Mouse (Mus musculus): ENCODE data around the gene Ric8b.

Ric8b gene

GRCm38 (mm10) chr10:84909021-84909801 lies 8.2 kb upstream of the Ric8b start:
- peak; percentile 56 to 66 for DNase-seq (ENCODE audit: low spot score in 2 of 2)

DNA sequence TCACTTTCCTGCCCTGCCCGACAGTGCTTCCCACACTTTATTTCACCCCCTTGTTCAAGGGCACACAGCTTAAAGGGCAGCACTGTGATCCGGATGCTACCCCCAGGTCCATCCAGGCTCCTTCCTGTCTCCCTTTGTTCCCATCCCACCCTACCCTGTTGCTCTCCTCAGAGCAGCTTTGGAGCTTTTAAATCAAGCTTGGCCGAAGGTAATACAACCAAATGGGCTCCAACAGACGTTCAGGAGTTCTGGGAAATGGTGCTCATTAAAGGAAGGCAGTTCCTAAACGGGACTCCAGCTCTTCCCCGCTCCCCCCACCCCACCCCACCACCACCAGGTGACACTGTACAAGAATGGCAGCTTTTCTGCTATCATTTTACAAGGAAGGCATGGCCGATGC lies 7.2 kb upstream of the Ric8b start:
- DNase-seq (ENCODE audit: low spot score in 2 of 2), result no peak

DNA sequence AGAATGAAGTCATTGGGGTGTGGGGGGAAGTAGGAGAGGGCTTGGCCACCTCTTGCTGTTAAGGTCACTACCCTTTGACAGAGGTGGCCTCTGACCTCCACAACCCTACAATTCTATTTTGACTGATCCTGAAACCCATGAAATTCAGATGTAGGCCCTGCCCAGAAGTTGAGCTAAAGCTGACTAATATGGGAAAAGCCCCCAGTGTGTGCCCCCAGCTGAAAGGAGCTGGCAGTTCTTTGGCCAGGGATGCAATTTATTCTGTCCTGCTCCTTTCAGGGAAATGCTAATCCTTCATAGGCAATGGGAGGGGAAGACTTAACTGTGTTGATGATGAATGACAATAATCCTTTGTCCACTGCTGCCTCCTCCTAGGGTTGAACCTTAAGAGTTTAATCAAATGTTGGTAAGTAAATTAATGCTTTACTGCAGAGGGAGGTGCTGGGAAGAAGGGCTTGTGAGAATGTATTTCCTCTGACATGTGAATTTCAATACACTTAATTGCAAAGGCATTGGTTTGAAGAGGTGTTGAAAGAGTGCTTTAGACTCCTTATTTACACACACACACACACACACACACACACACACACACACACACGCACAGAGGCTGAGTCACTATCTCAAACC lies 6.5 kb upstream of the Ric8b start:
- no peak for DNase-seq (ENCODE audit: low spot score in 2 of 2)

- DNase-seq (ENCODE audit: low spot score in 2 of 2), result no peak
These were observed 4.3 kb upstream of the Ric8b start for GRCm38 (mm10) chr10:84913148-84913547.

- no peak for DNase-seq (ENCODE audit: low spot score in 2 of 2)
These were observed 1.9 kb upstream of the Ric8b start for GRCm38 (mm10) chr10:84915476-84915875.

GRCm38 (mm10) chr10:84917731-84918095 lies 297 bp downstream of the Ric8b start:
- peak; percentile 41 to 57 for DNase-seq (ENCODE audit: low spot score in 2 of 2)

GRCm38 (mm10) chr10:84926336-84926735 lies 8.9 kb downstream of the Ric8b start:
- DNase-seq (ENCODE audit: low spot score in 2 of 2), result no peak

- DNase-seq (ENCODE audit: low spot score in 2 of 2), result no peak
These were observed 9.5 kb downstream of the Ric8b start for GRCm38 (mm10) chr10:84926885-84927284.

DNA sequence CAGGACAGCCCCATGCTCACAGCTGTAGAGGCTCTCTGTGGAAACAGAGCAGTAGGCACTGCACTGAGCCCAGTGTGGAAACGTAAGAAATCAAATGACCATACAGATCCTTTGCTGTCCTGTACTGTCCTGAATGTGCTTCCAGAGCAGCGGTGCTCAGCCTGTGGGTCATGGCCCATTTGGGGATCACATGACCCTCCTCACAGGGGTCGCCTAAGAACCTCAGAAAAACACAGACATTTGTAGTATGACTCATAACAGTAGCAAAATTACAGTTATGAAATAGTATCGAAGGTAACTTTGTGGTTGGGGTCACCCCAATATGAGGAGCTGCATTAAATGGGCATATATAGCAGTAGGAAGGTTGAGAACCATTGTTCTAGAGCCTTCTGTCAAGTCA lies 11.0 kb downstream of the Ric8b start:
- DNase-seq (ENCODE audit: low spot score in 2 of 2), result no peak

DNA sequence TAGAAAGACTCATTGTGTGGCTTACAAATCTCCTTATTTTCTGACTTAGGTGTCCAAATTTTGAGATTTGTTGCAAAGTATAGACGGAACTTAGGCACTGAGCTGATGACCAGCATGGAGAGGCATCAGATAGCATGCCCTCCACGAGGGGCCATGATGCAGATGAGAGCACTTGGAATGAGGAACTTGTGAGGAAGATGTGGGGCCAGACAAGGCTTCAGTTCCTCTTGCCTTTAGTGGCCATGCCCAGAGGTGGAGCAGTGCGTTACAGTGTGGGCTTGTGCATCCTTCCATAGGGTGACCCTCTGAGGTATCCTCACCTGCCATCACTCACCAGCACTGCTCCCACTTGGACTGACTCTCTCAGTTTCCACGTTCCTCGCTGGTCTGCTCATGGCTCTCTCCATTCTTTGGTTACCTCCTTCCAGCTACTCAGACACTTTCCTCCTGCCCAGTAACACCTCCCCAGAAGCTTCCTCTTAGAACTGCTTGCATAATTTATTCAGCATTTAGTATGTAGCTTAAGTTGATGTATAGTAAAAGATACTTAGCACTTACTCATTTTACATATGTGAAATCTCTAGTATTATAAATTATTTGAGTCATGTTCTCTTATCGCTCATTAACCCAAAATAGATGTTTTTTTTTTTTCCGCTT lies 18.3 kb downstream of the Ric8b start:
- no peak for DNase-seq (ENCODE audit: low spot score in 2 of 2)

GRCm38 (mm10) chr10:84936832-84937515 lies 19.6 kb downstream of the Ric8b start:
- no peak for DNase-seq (ENCODE audit: low spot score in 2 of 2)

GRCm38 (mm10) chr10:84938094-84938820 lies 20.8 kb downstream of the Ric8b start:
- DNase-seq (ENCODE audit: low spot score in 2 of 2), result no peak

GRCm38 (mm10) chr10:84938886-84939285 lies 21.5 kb downstream of the Ric8b start:
- DNase-seq (ENCODE audit: low spot score in 2 of 2), result no peak

DNA sequence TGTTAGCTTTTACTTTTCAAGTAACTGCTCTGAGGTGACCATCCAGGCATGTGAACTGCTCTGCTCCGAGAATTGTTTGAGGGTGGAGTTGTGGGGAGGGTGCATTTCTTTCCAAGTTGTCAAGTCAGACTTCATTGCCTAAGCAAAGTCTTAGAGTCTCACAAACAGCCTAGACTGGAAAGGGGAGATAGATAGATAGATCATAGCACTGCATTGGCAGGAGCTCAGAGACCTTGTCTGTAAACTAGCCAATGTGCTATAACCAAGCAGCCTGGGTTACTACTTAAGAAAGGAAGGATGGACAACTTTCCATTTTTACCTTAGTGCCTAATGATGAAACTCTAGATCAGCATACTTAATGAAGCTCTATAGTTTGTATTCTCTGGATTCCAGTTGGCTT lies 22.9 kb downstream of the Ric8b start:
- no peak for DNase-seq (ENCODE audit: low spot score in 2 of 2)

DNA sequence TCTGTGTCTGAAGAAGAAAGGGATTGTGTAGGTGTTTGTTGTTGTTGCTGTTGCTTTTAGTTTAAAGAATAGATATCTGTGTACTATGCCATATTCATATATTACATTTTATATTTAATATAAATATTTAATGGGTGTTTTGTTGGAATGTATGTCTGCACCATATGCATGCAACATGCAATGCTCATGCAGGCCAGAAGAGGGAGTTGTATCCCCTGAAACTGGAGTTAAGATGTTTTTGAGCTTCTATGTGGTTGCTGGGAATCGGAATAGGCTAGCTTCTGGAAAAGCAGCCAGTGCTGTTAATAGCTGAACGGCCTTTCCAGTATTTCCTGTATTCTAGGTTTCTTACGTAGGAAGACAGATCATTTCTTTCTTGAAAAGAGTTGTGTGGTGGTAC lies 28.3 kb downstream of the Ric8b start:
- DNase-seq (ENCODE audit: low spot score in 2 of 2), result no peak

- no peak for DNase-seq (ENCODE audit: low spot score in 2 of 2)
These were observed 31.7 kb downstream of the Ric8b start for GRCm38 (mm10) chr10:84948970-84949683.

- no peak for DNase-seq (ENCODE audit: low spot score in 2 of 2)
These were observed 32.2 kb downstream of the Ric8b start for GRCm38 (mm10) chr10:84949684-84950010.

GRCm38 (mm10) chr10:84950384-84950783 lies 33.0 kb downstream of the Ric8b start:
- DNase-seq (ENCODE audit: low spot score in 2 of 2), result peak in 1 of 2 experiments; percentile 11

GRCm38 (mm10) chr10:84954236-84954635 lies 36.8 kb downstream of the Ric8b start:
- no peak for DNase-seq (ENCODE audit: low spot score in 2 of 2)

GRCm38 (mm10) chr10:84956173-84956572 lies 38.8 kb downstream of the Ric8b start:
- no peak for DNase-seq (ENCODE audit: low spot score in 2 of 2)

DNA sequence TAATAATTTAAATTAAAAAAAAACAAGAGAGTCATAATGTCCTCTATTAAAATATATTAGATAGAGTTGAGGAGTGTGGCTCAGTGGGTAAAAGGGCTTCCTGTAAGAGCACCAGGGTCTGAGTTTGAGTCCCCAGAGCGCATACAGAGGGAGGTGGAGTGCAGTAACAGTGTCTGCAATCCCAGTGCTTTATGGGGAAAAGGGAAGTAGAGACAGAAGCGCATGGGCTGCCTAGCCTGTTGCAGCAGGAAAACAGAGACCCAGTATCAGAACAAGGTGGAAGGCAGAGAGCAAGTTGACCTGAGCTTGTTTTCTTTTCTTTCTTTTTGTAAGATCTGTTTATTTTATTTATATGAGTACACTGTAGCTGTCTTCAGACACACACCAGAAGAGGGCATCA lies 41.2 kb downstream of the Ric8b start:
- no peak for DNase-seq (ENCODE audit: low spot score in 2 of 2)

Data from frontal cortex, postnatal 36 days (tissue).